Mouse (Mus musculus): ENCODE measurements around the gene Tmem160. TPM values are rescaled to one million over a fixed set of nuclear protein-coding genes. Genes with fewer than 3 reads are reported as not detected.

Gene Tmem160
- total and polyA plus RNA-seq, 3 experiments: 30.9 to 89.1 (median 48.9) TPM

- Histone ChIP-seq H3K36me3 (replicated peaks in 1 of 2; ENCODE audit: control insufficient read depth in 1 of 2, insufficient read depth in 1 of 2, low read length in 1 of 2) (peaks cover 58 to 95% of the 10 kb centered on the region in 2 experiments), H3K4me1 (ENCODE audit: control insufficient read depth in 1 of 2, insufficient read depth in 2 of 2) (peaks cover 9 to 28% of the 10 kb centered on the region in 2 experiments)
- dilution Hi-C loops (cut with MboI; ENCODE audit: extremely low pct_ligation_motif_present, extremely low pct_unique_long_range_greater_than_20kb, low sequenced_read_pairs): no loop called here
Observed at GRCm38 (mm10) chr7:16417141-16417771, 35.3 kb upstream of the Tmem160 start.

GRCm38 (mm10) chr7:16418713-16419112 lies 33.9 kb upstream of the Tmem160 start:
- dilution Hi-C loops (cut with MboI; ENCODE audit: extremely low pct_ligation_motif_present, extremely low pct_unique_long_range_greater_than_20kb, low sequenced_read_pairs) (no loop called here), in situ Hi-C loops (cut with MboI; ENCODE audit: low pct_ligation_motif_present, low pct_unique_long_range_greater_than_20kb, low sequenced_read_pairs) (no loop called here)
- H3K27ac ChIP-seq (ENCODE audit: insufficient read depth, low read depth): no peak overlapping the region
- no peak overlapping the region for H3K9ac ChIP-seq (ENCODE audit: insufficient read depth, low read depth)
- H3K9me3 ChIP-seq (replicated peaks; ENCODE audit: low read length): no peaks in the 10 kb centered on the region
- H3K36me3 ChIP-seq (replicated peaks in 1 of 2; ENCODE audit: control insufficient read depth in 1 of 2, insufficient read depth in 1 of 2, low read length in 1 of 2): peaks cover 68 to 94% of the 10 kb centered on the region in 2 experiments
- DNase-seq (ENCODE audit: extremely low read depth): no peak
- no peak overlapping the region for H3K4me3 ChIP-seq (replicated peaks in 1 of 3; ENCODE audit: low read depth in 2 of 3, low read length in 2 of 3, poor library complexity in 1 of 3)
- no peak overlapping the region for H3K4me2 ChIP-seq (ENCODE audit: insufficient read depth, low read depth, poor library complexity, severe bottlenecking)
- peaks cover 4 to 17% of the 10 kb centered on the region in 2 experiments; a peak in 3 of 4 replicates for H3K4me1 ChIP-seq (ENCODE audit: control insufficient read depth in 1 of 2, insufficient read depth in 2 of 2)
- no peak for TF ChIP-seq MAFK (IDR thresholded peaks at IDR 0.05; ENCODE audit: insufficient replicate concordance, low read length)
- TF ChIP-seq MEF2A (IDR thresholded peaks at IDR 0.05; ENCODE audit: borderline replicate concordance, low read depth, low read length): no peak
- TF ChIP-seq POLR2A (IDR thresholded peaks at IDR 0.05; ENCODE audit: low read depth, low read length): no peak
- no peak for TF ChIP-seq BHLHE40 (IDR thresholded peaks at IDR 0.05; ENCODE audit: low read depth, low read length)
- TF ChIP-seq KAT2A (IDR thresholded peaks at IDR 0.05; ENCODE audit: insufficient replicate concordance, low read length): no peak
- TF ChIP-seq CHD1 (IDR thresholded peaks at IDR 0.05; ENCODE audit: low read depth, low read length): no peak
- no peak for TF ChIP-seq HCFC1 (IDR thresholded peaks at IDR 0.05; ENCODE audit: low read depth, low read length)
- TF ChIP-seq JUN (IDR thresholded peaks at IDR 0.05; ENCODE audit: insufficient read depth, low read depth, low read length): no peak
- TF ChIP-seq ZKSCAN1 (IDR thresholded peaks at IDR 0.05; ENCODE audit: borderline replicate concordance, low read depth, low read length): no peak
- TF ChIP-seq SIN3A (IDR thresholded peaks at IDR 0.05; ENCODE audit: low read length): no peak
- TF ChIP-seq PAX5 (IDR thresholded peaks at IDR 0.05; ENCODE audit: low read length): no peak
- no peak for TF ChIP-seq ETS1 (conservative IDR thresholded peaks at IDR 0.05; ENCODE audit: low read depth, low read length)
- TF ChIP-seq GABPA (IDR thresholded peaks at IDR 0.05; ENCODE audit: insufficient replicate concordance, low read depth, low read length): no peak
- no peak for TF ChIP-seq NRF1 (IDR thresholded peaks at IDR 0.05; ENCODE audit: low read depth, low read length)
- no peak for TF ChIP-seq SMC3 (IDR thresholded peaks at IDR 0.05; ENCODE audit: low read depth, low read length)
- TF ChIP-seq ZNF384 (IDR thresholded peaks at IDR 0.05; ENCODE audit: low read depth, low read length): no peak
- no peak for TF ChIP-seq CTCF (conservative IDR thresholded peaks at IDR 0.05 in 1 of 2, IDR thresholded peaks at IDR 0.05 in 1 of 2; ENCODE audit: low read depth in 2 of 2, low read length in 2 of 2)
- no peak for TF ChIP-seq EP300 (IDR thresholded peaks at IDR 0.05; ENCODE audit: low read length)
- no peaks in the 10 kb centered on the region; the same call in 1 of the 2 replicates for H3K79me2 ChIP-seq (replicated peaks; ENCODE audit: control insufficient read depth, extremely low read depth, insufficient read depth, poor library complexity, severe bottlenecking)
- H3K27me3 ChIP-seq (replicated peaks): no peaks in the 10 kb centered on the region

More at GRCm38 (mm10) chr7:16417141-16417771, 35.3 kb upstream of the Tmem160 start:
- H3K4me3 ChIP-seq (replicated peaks in 1 of 3; ENCODE audit: low read depth in 2 of 3, low read length in 2 of 3, poor library complexity in 1 of 3): no peak overlapping the region
- no peaks in the 10 kb centered on the region; the same call in 1 of the 2 replicates for H3K79me2 ChIP-seq (replicated peaks; ENCODE audit: control insufficient read depth, extremely low read depth, insufficient read depth, poor library complexity, severe bottlenecking)
- no peak overlapping the region for H3K27ac ChIP-seq (ENCODE audit: insufficient read depth, low read depth)
- no peak for TF ChIP-seq TCF12 (IDR thresholded peaks at IDR 0.05; ENCODE audit: low read depth, low read length)
- no peak for TF ChIP-seq TBP (conservative IDR thresholded peaks at IDR 0.05; ENCODE audit: low read depth, low read length)
- no peak for TF ChIP-seq ZMIZ1 (IDR thresholded peaks at IDR 0.05; ENCODE audit: low read depth, low read length)
- no peak overlapping the region for H3K9ac ChIP-seq (ENCODE audit: insufficient read depth, low read depth)
- no peaks in the 10 kb centered on the region for H3K27me3 ChIP-seq (replicated peaks)
- no peak overlapping the region for H3K4me2 ChIP-seq (ENCODE audit: insufficient read depth, low read depth, poor library complexity, severe bottlenecking)
- no peak for DNase-seq (ENCODE audit: extremely low read depth)
- H3K9me3 ChIP-seq (replicated peaks; ENCODE audit: low read length): no peaks in the 10 kb centered on the region
- in situ Hi-C loops (cut with MboI; ENCODE audit: low pct_ligation_motif_present, low pct_unique_long_range_greater_than_20kb, low sequenced_read_pairs): no loop called here

All from CH12.LX (cell line).